Comparison of ENCODE assay signal across 13 mouse cellular contexts in genomic region chr16:44720518-44720917, GRCm38 (mm10). TPM values are rescaled to one million over a fixed set of nuclear protein-coding genes. Genes with fewer than 3 reads are reported as not detected.
A peak's percentile ranks its signal among the peaks of the same experiment; 100 is the strongest.
DNase-seq lines count a peak whose midpoint lies in the region; ATAC-seq and TF ChIP-seq lines count a peak whose summit lies in the region.
"Had no signal": no experiment of that assay in that cellular context is flagged by ENCODE, and none has a peak within 500 bp of the region (broad histone marks: within the 10 kb centered on the region; RNA-seq: fewer than 3 reads in every experiment).

No protein-coding gene starts in this region.

- no peak for TF ChIP-seq EP300 in heart, adult 2 months (IDR thresholded peaks at IDR 0.05; ENCODE audit: insufficient read depth, low read depth, low read length)

- intact Hi-C loops in heart, adult 2 months (cut with DNase I) = loop anchor here (10.0 kb wide), 2 partner anchors 374 to 914 kb away; partner anchors contain the start of gene Ccdc80

- peaks cover 4% of the 10 kb centered on the region for H3K36me3 ChIP-seq in heart, adult 2 months (ENCODE audit: control insufficient read depth, insufficient read depth, low read length)
- peaks cover 14% of the 10 kb centered on the region for H3K36me3 ChIP-seq in heart, embryonic 12.5 days
- H3K36me3 ChIP-seq in midbrain, embryonic 11.5 days (ENCODE audit: control insufficient read depth, insufficient read depth, low read length) = no peaks in the 10 kb centered on the region; the same call in 1 of the 2 replicates
- no peaks in the 10 kb centered on the region for H3K36me3 ChIP-seq in midbrain, embryonic 16.5 days (ENCODE audit: control insufficient read depth, insufficient read depth, low read length)

- H3K27ac ChIP-seq in heart, adult 2 months = no peak overlapping the region
- no peak overlapping the region for H3K27ac ChIP-seq in heart, embryonic 12.5 days (ENCODE audit: poor library complexity, severe bottlenecking)
- H3K27ac ChIP-seq in midbrain, embryonic 11.5 days (ENCODE audit: low read depth, low read length) = no peak overlapping the region
- no peak overlapping the region for H3K27ac ChIP-seq in midbrain, embryonic 16.5 days (ENCODE audit: low read length)
- H3K27ac ChIP-seq: forebrain, embryonic 12.5 days; macrophage had no signal

- no peak overlapping the region for H3K4me3 ChIP-seq in heart, adult 2 months
- no peak overlapping the region for H3K4me3 ChIP-seq in heart, embryonic 12.5 days
- H3K4me3 ChIP-seq in midbrain, embryonic 11.5 days (ENCODE audit: low read depth, low read length) = no peak overlapping the region
- H3K4me3 ChIP-seq in midbrain, embryonic 16.5 days (ENCODE audit: low read depth, low read length) = no peak overlapping the region
- H3K4me3 ChIP-seq: forebrain, embryonic 12.5 days had no signal

- TF ChIP-seq CTCF in heart, adult 2 months (IDR thresholded peaks at IDR 0.05) = peak; percentile 64

- no peaks in the 10 kb centered on the region for H3K27me3 ChIP-seq in heart, adult 2 months (ENCODE audit: control insufficient read depth, insufficient read depth, low read length)
- no peaks in the 10 kb centered on the region for H3K27me3 ChIP-seq in heart, embryonic 12.5 days (replicated peaks)
- H3K27me3 ChIP-seq in midbrain, embryonic 11.5 days (ENCODE audit: control insufficient read depth, insufficient read depth, low read length) = no peaks in the 10 kb centered on the region
- no peaks in the 10 kb centered on the region for H3K27me3 ChIP-seq in midbrain, embryonic 16.5 days (ENCODE audit: control insufficient read depth, insufficient read depth, low read depth, low read length)
- H3K27me3 ChIP-seq: forebrain, embryonic 12.5 days had no signal

- no peak for TF ChIP-seq POLR2A in heart, adult 2 months (IDR thresholded peaks at IDR 0.05; ENCODE audit: insufficient read depth, low read depth, low read length)

- peaks cover 4% of the 10 kb centered on the region for H3K4me1 ChIP-seq in heart, adult 2 months (ENCODE audit: control insufficient read depth, insufficient read depth, low read length)
- peaks cover 18% of the 10 kb centered on the region for H3K4me1 ChIP-seq in heart, embryonic 12.5 days (replicated peaks)
- peaks cover 5% of the 10 kb centered on the region; the same call in 1 of the 2 replicates for H3K4me1 ChIP-seq in midbrain, embryonic 11.5 days (ENCODE audit: control insufficient read depth, insufficient read depth, low read length)
- peaks cover 20% of the 10 kb centered on the region for H3K4me1 ChIP-seq in midbrain, embryonic 16.5 days (ENCODE audit: control insufficient read depth, insufficient read depth, low read length)

- DNase-seq in heart, adult 2 months = no peak
- DNase-seq in midbrain, embryonic 11.5 days (ENCODE audit: low spot score, missing footprints) = peak; percentile 91
- DNase-seq in MEL-GATA-1-ER (ENCODE audit: extremely low read depth, low read depth) = peak; percentile 45
- peak; percentile 51 for DNase-seq in naive thymus-derived CD4-positive, alpha-beta T cell, adult 2 months (ENCODE audit: low read depth)
- DNase-seq in spleen, postnatal 36 days (ENCODE audit: low spot score in 2 of 2) = no peak
- no peak for DNase-seq in thymus, postnatal 10 days (ENCODE audit: low spot score in 2 of 2)
- DNase-seq: cerebellum, adult 11 months; kidney, adult 11 months; spleen, adult 18-20 months had no signal

- H3K9me3 ChIP-seq in heart, embryonic 12.5 days (replicated peaks) = no peaks in the 10 kb centered on the region
- H3K9me3 ChIP-seq in midbrain, embryonic 11.5 days (ENCODE audit: control insufficient read depth, low read length) = no peaks in the 10 kb centered on the region
- no peaks in the 10 kb centered on the region for H3K9me3 ChIP-seq in midbrain, embryonic 16.5 days (replicated peaks; ENCODE audit: control insufficient read depth, low read length, poor library complexity, severe bottlenecking)
- H3K9me3 ChIP-seq: forebrain, embryonic 12.5 days had no signal

- no peaks in the 10 kb centered on the region for H3K79me2 ChIP-seq in heart, adult 2 months (replicated peaks; ENCODE audit: control insufficient read depth, insufficient read depth, low read length)

- ATAC-seq in heart, embryonic 12.5 days (ENCODE audit: insufficient number of reproducible peaks, low FRiP score) = no peak
- no peak for ATAC-seq in midbrain, embryonic 11.5 days (ENCODE audit: low FRiP score)
- ATAC-seq in midbrain, embryonic 16.5 days = no peak

- 78% methylated on average over 3 of the region's 3 CpGs for WGBS in heart, adult 2 months
- WGBS in heart, embryonic 12.5 days = 77% methylated on average over 3 of the region's 3 CpGs
- WGBS in midbrain, embryonic 11.5 days = 72% methylated on average over 3 of the region's 3 CpGs
- WGBS in midbrain, embryonic 16.5 days = 71% methylated on average over 3 of the region's 3 CpGs

- H3K4me2 ChIP-seq in heart, embryonic 12.5 days = no peak overlapping the region
- H3K4me2 ChIP-seq in midbrain, embryonic 11.5 days = no peak overlapping the region
- H3K4me2 ChIP-seq in midbrain, embryonic 16.5 days (ENCODE audit: low read length) = no peak overlapping the region
- H3K4me2 ChIP-seq: forebrain, embryonic 12.5 days had no signal

- H3K9ac ChIP-seq in heart, adult 2 months (ENCODE audit: low read depth, low read length) = no peak overlapping the region
- H3K9ac ChIP-seq in heart, embryonic 12.5 days = no peak overlapping the region
- H3K9ac ChIP-seq in midbrain, embryonic 11.5 days (ENCODE audit: low read length) = no peak overlapping the region
- no peak overlapping the region for H3K9ac ChIP-seq in midbrain, embryonic 16.5 days (ENCODE audit: low read depth, low read length)
- H3K9ac ChIP-seq: forebrain, embryonic 12.5 days had no signal

RNA-seq across cellular contexts. Expression of gene Nepro, which starts 3.6 kb away (rescaled TPM):
- total RNA-seq in heart, adult 2 months (2021) = 1 to 10 TPM; 4.0 to 4.9 TPM
- 1.3 and 2.9 TPM in 2 replicates for polyA plus RNA-seq in heart, adult 2 months (2012; rRNA removed)
- 6.8 and 7.1 TPM in 2 replicates for polyA plus RNA-seq in heart, embryonic 12.5 days (2016; fragmentation: Nextera tagmentation; extraction: Ambion mirVana)
- polyA plus RNA-seq in midbrain, embryonic 11.5 days (2014; fragmentation: Nextera tagmentation; extraction: Ambion mirVana) = 10.5 and 11.8 TPM in 2 replicates
- polyA plus RNA-seq in midbrain, embryonic 16.5 days (2015; fragmentation: Nextera tagmentation; extraction: Ambion mirVana) = 3.2 and 4.5 TPM in 2 replicates

RNA-seq across cellular contexts. Expression of gene Gtpbp8, which starts 25.6 kb away (rescaled TPM):
- total RNA-seq in heart, adult 2 months (2021) = 1 to 10 TPM; 8.1 to 9.9 TPM
- polyA plus RNA-seq in heart, adult 2 months (2012; rRNA removed) = 3.2 and 4.4 TPM in 2 replicates
- polyA plus RNA-seq in heart, embryonic 12.5 days (2016; fragmentation: Nextera tagmentation; extraction: Ambion mirVana) = 23.2 and 27.6 TPM in 2 replicates
- 37.8 and 39.8 TPM in 2 replicates for polyA plus RNA-seq in midbrain, embryonic 11.5 days (2014; fragmentation: Nextera tagmentation; extraction: Ambion mirVana)
- 40.5 and 43.0 TPM in 2 replicates for polyA plus RNA-seq in midbrain, embryonic 16.5 days (2015; fragmentation: Nextera tagmentation; extraction: Ambion mirVana)

RNA-seq across cellular contexts. Expression of gene Cd200r1, which starts 45.0 kb away (rescaled TPM):
- total RNA-seq in heart, adult 2 months (2021) = under 1 TPM; 0.32 to 0.42 TPM
- polyA plus RNA-seq in heart, adult 2 months (2012; rRNA removed) = 0.23 and 0.82 TPM in 2 replicates
- 1.7 and 1.8 TPM in 2 replicates for polyA plus RNA-seq in heart, embryonic 12.5 days (2016; fragmentation: Nextera tagmentation; extraction: Ambion mirVana)
- 1.2 and 1.4 TPM in 2 replicates for polyA plus RNA-seq in midbrain, embryonic 11.5 days (2014; fragmentation: Nextera tagmentation; extraction: Ambion mirVana)
- 0.46 and 0.48 TPM in 2 replicates for polyA plus RNA-seq in midbrain, embryonic 16.5 days (2015; fragmentation: Nextera tagmentation; extraction: Ambion mirVana)

Comparison
In these comparisons a context has a peak if more than half of its experiments do, and no peak if none do; other contexts are left out.
1. DNase-seq: peak in midbrain, embryonic 11.5 days (single experiment), MEL-GATA-1-ER (single experiment) and naive thymus-derived CD4-positive, alpha-beta T cell, adult 2 months (single experiment); none in heart, adult 2 months (0 of 2), spleen, postnatal 36 days (0 of 2) and thymus, postnatal 10 days (0 of 2).